Mouse (Mus musculus) heart, embryonic 12.5 days (tissue): Measurements from ENCODE around the gene Mup21. TPM values are rescaled to one million over a fixed set of nuclear protein-coding genes. Genes with fewer than 3 reads are reported as not detected.
"Not testable (repeated sequence)": the region's sequence is repeated elsewhere in the genome, so short reads cannot be mapped to it uniquely, and the experiment has no call there.

ENCODE experiments used
- ATAC-seq: fragments of 200-750 bp; cut with Nextera tagmentation; 2 replicates; pipeline ENCODE4 v1.8.0; 2017; ENCODE audit warnings: moderate TSS enrichment, moderate library complexity; ENCODE audit not compliant: insufficient number of reproducible peaks, low FRiP score
- H3K27ac ChIP-seq: fragments of 300-500 bp; sonication (generic); 2 replicates; pipeline ENCODE4 v1.5.1; 2016; ENCODE audit warnings: mild to moderate bottlenecking, moderate library complexity; ENCODE audit not compliant: poor library complexity, severe bottlenecking
- H3K27me3 ChIP-seq: fragments of 300-500 bp; sonication (generic); replicated peaks from 2 replicates; pipeline ENCODE4 v1.6.1; 2016; ENCODE audit warnings: mild to moderate bottlenecking, moderate library complexity
- H3K36me3 ChIP-seq: fragments of 300-500 bp; sonication (generic); 2 replicates; pipeline ENCODE4 v1.6.1; 2016; ENCODE audit warnings: mild to moderate bottlenecking, moderate library complexity
- H3K4me1 ChIP-seq: fragments of 300-500 bp; sonication (generic); replicated peaks from 2 replicates; pipeline ENCODE4 v1.6.1; 2016; ENCODE audit warnings: mild to moderate bottlenecking
- H3K4me2 ChIP-seq: fragments of 300-500 bp; sonication (generic); 2 replicates; pipeline ENCODE4 v1.6.1; 2016; ENCODE audit warnings: mild to moderate bottlenecking, moderate library complexity
- H3K4me3 ChIP-seq: fragments of 300-500 bp; sonication (generic); 2 replicates; pipeline ENCODE4 v1.5.1; 2016; ENCODE audit warnings: mild to moderate bottlenecking
- H3K9ac ChIP-seq: fragments of 300-500 bp; sonication (generic); 2 replicates; pipeline ENCODE4 v1.6.1; 2016; ENCODE audit warnings: mild to moderate bottlenecking, moderate library complexity
- H3K9me3 ChIP-seq: fragments of 300-500 bp; sonication (generic); replicated peaks from 2 replicates; pipeline ENCODE4 v1.6.1; 2016; ENCODE audit warnings: mild to moderate bottlenecking, moderate library complexity
- WGBS: fragments of 180-500 bp; shearing (Covaris S2); methylation state at CpG from one replicate; pipeline ENCODE4 v1.1.7; 2016; 5-methylcytosine and 5-hydroxymethylcytosine counted together
- polyA plus RNA-seq: library from polyadenylated mRNA; unstranded; fragments of >200 nt; fragmentation: Nextera tagmentation; extraction: Ambion mirVana; gene quantifications from 2 replicates; pipeline ENCODE4 v1.2.1, GENCODE M21; 2016

Mup21 gene
- polyA plus RNA-seq: not detected in 2 replicates

- WGBS: 63% methylated on average over 2 of the region's 2 CpGs
- Histone ChIP-seq H3K36me3 (no peaks in the 10 kb centered on the region), H3K9ac (no peak within 1 kb of the TSS), H3K27me3 (no peaks in the 10 kb centered on the region), H3K27ac (no peak within 1 kb of the TSS), H3K9me3 (peaks cover 7% of the 10 kb centered on the region; the same call in 1 of the 2 replicates), H3K4me3 (no peak within 1 kb of the TSS), H3K4me2 (no peak within 1 kb of the TSS), H3K4me1 (no peaks in the 10 kb centered on the region)
- ATAC-seq: no peak
These were observed at the start of gene Mup21 for GRCm38 (mm10) chr4:62150811-62151210. TSS of gene Mup21 (minus strand) at chr4:62150863.

DNA sequence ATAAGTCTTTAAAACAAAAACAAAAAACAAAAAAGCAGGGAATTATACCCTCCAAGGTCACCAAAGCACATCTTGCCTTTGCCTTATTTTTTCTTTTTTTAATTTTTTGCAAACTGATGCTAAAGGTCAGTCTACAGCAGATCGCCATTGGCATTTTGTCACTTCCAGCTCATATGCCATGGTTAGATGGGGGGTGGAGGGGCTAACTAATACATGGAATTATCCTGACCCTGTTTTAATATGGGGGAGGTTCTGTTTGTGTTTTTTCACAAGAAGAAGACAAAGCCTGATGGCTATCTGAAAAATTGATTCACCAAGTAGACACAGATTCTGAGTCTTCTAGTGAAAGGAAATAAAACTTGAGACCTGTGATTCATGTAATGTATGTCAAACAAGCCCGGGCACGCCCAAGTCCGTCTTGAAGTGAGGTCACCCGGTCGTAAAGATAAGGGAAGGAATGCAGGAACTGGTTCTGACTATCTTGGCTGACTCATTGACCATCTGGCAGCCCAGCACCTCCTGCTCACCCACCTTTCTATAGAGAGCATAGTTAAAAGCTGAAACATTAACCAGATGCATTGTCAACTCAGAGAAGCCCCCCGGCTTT is 49.4 kb upstream of the Mup21 start:
- Histone ChIP-seq H3K4me3 (no peak overlapping the region), H3K9me3 (peaks cover 12% of the 10 kb centered on the region; the same call in 1 of the 2 replicates), H3K4me1 (no peaks in the 10 kb centered on the region), H3K27me3 (no peaks in the 10 kb centered on the region), H3K9ac (no peak overlapping the region), H3K27ac (no peak overlapping the region), H3K4me2 (no peak overlapping the region), H3K36me3 (peaks cover 69% of the 10 kb centered on the region)
- WGBS: 38% methylated on average over 7 of the region's 7 CpGs
- ATAC-seq: no peak

GRCm38 (mm10) chr4:62188778-62189177 is 38.1 kb upstream of the Mup21 start:
- Histone ChIP-seq H3K4me3 (no peak overlapping the region), H3K4me1 (no peaks in the 10 kb centered on the region), H3K27ac (no peak overlapping the region), H3K4me2 (no peak overlapping the region), H3K36me3 (peaks cover 56% of the 10 kb centered on the region), H3K9ac (no peak overlapping the region), H3K27me3 (no peaks in the 10 kb centered on the region), H3K9me3 (peaks cover 48% of the 10 kb centered on the region)
- no peak for ATAC-seq

- Histone ChIP-seq H3K36me3 (no peaks in the 10 kb centered on the region), H3K9ac (no peak overlapping the region), H3K9me3 (no peaks in the 10 kb centered on the region; the same call in 1 of the 2 replicates), H3K27ac (no peak overlapping the region), H3K4me2 (no peak overlapping the region), H3K27me3 (no peaks in the 10 kb centered on the region), H3K4me1 (no peaks in the 10 kb centered on the region), H3K4me3 (no peak overlapping the region)
- ATAC-seq: no peak
- 39% methylated on average over 5 of the region's 5 CpGs for WGBS
These were observed 26.6 kb upstream of the Mup21 start for GRCm38 (mm10) chr4:62177282-62177681.

GRCm38 (mm10) chr4:62174471-62174870 is 23.8 kb upstream of the Mup21 start:
- Histone ChIP-seq H3K27ac (no peak overlapping the region), H3K9ac (no peak overlapping the region), H3K4me2 (no peak overlapping the region), H3K27me3 (no peaks in the 10 kb centered on the region), H3K36me3 (no peaks in the 10 kb centered on the region), H3K4me1 (no peaks in the 10 kb centered on the region), H3K9me3 (no peaks in the 10 kb centered on the region; the same call in 1 of the 2 replicates), H3K4me3 (no peak overlapping the region)
- 77% methylated on average over 4 of the region's 4 CpGs for WGBS
- no peak for ATAC-seq

DNA sequence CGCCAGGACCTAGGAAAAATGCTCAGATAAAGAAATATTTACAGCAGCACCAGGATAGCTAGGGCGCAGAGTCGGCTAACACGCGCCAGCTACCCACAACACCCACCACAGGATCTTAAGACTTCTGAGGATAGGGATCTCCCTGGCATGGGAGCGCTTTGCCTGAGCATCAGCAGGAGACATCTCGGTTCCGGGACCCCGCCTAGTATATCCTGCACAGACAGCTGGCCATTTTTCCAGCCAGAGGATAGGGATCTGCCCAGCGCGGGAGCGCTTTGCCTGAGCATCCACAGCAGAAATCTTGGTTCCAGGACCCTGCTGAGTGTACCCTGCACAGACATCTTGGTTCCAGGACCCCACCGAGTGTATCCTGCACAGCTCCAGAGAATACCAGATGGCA is 17.0 kb upstream of the Mup21 start:
- not testable (repeated sequence) for H3K4me1 ChIP-seq, H3K27ac ChIP-seq, ATAC-seq, H3K4me2 ChIP-seq, H3K9me3 ChIP-seq, H3K27me3 ChIP-seq, H3K4me3 ChIP-seq, H3K9ac ChIP-seq, H3K36me3 ChIP-seq
- WGBS: 87% methylated on average over 13 of the region's 13 CpGs

DNA sequence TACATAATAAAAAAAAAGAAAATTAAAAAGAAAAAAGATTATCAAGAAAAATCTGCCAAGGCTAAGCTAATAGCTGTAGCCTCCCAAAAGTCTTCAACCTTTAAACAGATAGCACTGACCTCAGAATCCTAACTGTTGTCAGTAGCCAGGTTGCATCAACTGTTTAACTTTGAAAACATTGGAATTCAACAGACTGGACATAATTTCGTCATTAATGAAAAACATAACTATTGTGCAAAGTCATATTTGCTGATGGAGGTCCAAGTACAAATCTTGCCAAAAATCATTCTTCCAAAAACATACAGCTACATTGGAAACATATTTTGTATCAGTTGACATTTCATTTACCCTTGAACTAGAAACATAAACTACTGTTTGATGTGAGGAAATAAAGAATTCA is 7.7 kb upstream of the Mup21 start:
- no peaks in the 10 kb centered on the region for H3K36me3 ChIP-seq
- no peaks in the 10 kb centered on the region for H3K27me3 ChIP-seq
- WGBS: 50% methylated on average over 1 of the region's 1 CpGs

GRCm38 (mm10) chr4:62133706-62134105 is 17.0 kb downstream of the Mup21 start:
- Histone ChIP-seq H3K9ac (no peak overlapping the region), H3K4me1 (no peaks in the 10 kb centered on the region), H3K27ac (no peak overlapping the region), H3K4me2 (no peak overlapping the region), H3K9me3 (peaks cover 54% of the 10 kb centered on the region), H3K4me3 (no peak overlapping the region), H3K27me3 (no peaks in the 10 kb centered on the region), H3K36me3 (no peaks in the 10 kb centered on the region)
- 66% methylated on average over 7 of the region's 7 CpGs for WGBS
- no peak for ATAC-seq

More for the DNA sequence above, 7.7 kb upstream of the Mup21 start:
- ATAC-seq: no peak
- Histone ChIP-seq H3K4me2 (no peak overlapping the region), H3K4me1 (no peaks in the 10 kb centered on the region), H3K4me3 (no peak overlapping the region), H3K9me3 (0 out of 2 replicates have a peak, but pooled peaks cover 2% of the 10 kb centered on the region), H3K27ac (no peak overlapping the region), H3K9ac (no peak overlapping the region)

- not testable (repeated sequence) for H3K4me1 ChIP-seq, H3K27me3 ChIP-seq, H3K27ac ChIP-seq, ATAC-seq, H3K4me2 ChIP-seq, H3K9me3 ChIP-seq, H3K4me3 ChIP-seq, H3K36me3 ChIP-seq, H3K9ac ChIP-seq
- WGBS: 66% methylated on average over 2 of the region's 2 CpGs
These were observed 47.3 kb downstream of the Mup21 start for GRCm38 (mm10) chr4:62103366-62103765.

Other genes starting within 250 kb of the Mup21 start
- gene Mup20, start 96.7 kb downstream of the Mup21 start, polyA plus RNA-seq: not detected in 2 replicates
- gene Mup3, start 63.5 kb downstream of the Mup21 start, polyA plus RNA-seq: not detected in 2 replicates
- 8.9 and 9.7 TPM in 2 replicates for gene Zfp37, start 80.2 kb upstream of the Mup21 start, polyA plus RNA-seq
- 16.7 and 16.9 TPM in 2 replicates for gene Slc31a2, start 111.7 kb upstream of the Mup21 start, polyA plus RNA-seq
- gene Fkbp15, start 209.7 kb upstream of the Mup21 start, polyA plus RNA-seq: 18.2 and 19.6 TPM in 2 replicates
- 50.5 and 52.0 TPM in 2 replicates for gene Slc31a1, start 209.9 kb upstream of the Mup21 start, polyA plus RNA-seq